Mouse (Mus musculus) olfactory bulb, adult 2 months (tissue): ENCODE data around the gene Sec31a.

Experiments used
- CTCF ChIP-seq: fragments of 200-500 bp; IDR thresholded peaks from 2 replicates; pipeline ENCODE4 v1.5.1; 2012; ENCODE audit warnings: low read depth, mild to moderate bottlenecking, low read length, moderate library complexity; ENCODE audit not compliant: insufficient read depth
- POLR2A ChIP-seq: fragments of 200-500 bp; IDR thresholded peaks from 2 replicates; pipeline ENCODE4 v1.6.1; 2012; ENCODE audit warnings: mild to moderate bottlenecking, low read depth, low read length, moderate library complexity; ENCODE audit not compliant: insufficient read depth

GRCm38 (mm10) chr5:100336876-100337275 is 79.2 kb downstream of the Sec31a start:
- no peak for TF ChIP-seq CTCF
- no peak for TF ChIP-seq POLR2A
